Mouse (Mus musculus) stomach, postnatal 0 days (tissue): Measurements from ENCODE around the gene Coq9.

Experiments
- CTCF ChIP-seq: IDR thresholded peaks from 2 replicates; pipeline ENCODE4 v1.5.1; 2016; ENCODE audit warnings: antibody characterized with exemption, low read depth, mild to moderate bottlenecking, moderate library complexity
- EP300 ChIP-seq: optimal IDR thresholded peaks from 2 replicates; pipeline ENCODE3; 2016; ENCODE audit warnings: antibody characterized with exemption

GRCm38 (mm10) chr8:94814556-94814955 is 23.6 kb upstream of the Coq9 start:
- peak; percentile 75 for TF ChIP-seq CTCF
- no peak for TF ChIP-seq EP300
